Mouse (Mus musculus): ENCODE results near the gene 1700080E11Rik.
"Not testable (repeated sequence)": the region's sequence is repeated elsewhere in the genome, so short reads cannot be mapped to it uniquely, and the experiment has no call there.

1700080E11Rik gene

DNA sequence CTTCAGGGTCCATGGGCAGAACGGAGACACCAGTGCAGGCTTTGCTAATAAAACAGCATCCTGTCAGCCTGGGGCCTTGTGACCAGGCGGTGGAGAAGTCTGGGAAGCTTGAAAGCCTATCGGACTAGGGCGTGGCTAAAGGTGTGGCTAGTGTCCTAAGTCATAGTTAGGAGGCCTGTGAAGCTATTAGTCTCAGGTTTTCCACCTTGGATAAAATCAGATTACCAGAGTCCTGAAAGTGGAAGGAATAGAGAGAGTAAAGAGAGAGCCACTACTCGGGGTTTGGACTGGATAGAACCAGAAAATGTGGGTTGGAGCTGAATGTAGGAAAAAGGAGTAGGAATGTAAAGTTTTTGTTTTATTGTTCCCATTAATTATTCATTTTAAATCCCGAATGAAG, at the start of gene 1700080E11Rik:
1700080E11Rik (minus strand) TSS at position 101 of the 400 bp plus-strand sequence.
- no peak for DNase-seq

DNA sequence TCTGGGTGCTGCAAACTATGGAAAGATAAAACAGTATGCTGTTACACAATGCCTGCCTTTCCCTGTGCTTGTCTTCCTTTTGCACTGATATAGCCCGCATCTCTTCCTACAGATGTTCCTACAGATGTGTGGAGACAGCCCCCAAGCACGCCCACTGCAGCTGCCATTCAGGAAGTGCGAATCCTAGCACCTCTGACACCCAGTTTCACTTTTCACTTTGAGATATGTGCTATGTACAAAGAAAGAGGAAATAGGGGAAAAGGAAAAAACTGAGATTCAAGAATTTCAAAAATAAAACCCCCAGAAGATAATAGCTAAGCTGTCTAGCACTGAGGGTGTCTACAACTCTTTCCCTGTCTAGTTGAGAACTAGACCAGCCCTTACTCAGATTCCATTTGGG, 41.8 kb upstream of the 1700080E11Rik start:
- no peak for DNase-seq

DNA sequence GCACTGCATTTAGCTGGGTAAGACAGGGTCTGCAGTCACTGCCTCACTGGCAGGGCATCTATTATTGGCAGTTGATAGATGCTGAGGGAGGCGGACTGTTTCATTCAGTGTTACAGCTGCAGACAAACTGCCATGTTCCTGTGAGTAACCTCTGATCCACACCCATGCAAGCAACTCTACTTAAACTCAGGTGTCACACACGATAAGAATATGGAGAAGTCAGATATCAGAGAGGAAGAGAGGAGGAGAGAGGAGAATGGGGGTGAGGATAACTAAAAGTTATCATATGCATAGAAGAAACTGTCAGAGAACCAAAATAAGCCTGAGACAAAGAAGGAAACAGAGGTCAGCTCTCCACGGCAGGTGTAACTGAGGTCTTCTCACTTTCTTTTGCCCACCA, 37.5 kb upstream of the 1700080E11Rik start:
- no peak for DNase-seq

DNA sequence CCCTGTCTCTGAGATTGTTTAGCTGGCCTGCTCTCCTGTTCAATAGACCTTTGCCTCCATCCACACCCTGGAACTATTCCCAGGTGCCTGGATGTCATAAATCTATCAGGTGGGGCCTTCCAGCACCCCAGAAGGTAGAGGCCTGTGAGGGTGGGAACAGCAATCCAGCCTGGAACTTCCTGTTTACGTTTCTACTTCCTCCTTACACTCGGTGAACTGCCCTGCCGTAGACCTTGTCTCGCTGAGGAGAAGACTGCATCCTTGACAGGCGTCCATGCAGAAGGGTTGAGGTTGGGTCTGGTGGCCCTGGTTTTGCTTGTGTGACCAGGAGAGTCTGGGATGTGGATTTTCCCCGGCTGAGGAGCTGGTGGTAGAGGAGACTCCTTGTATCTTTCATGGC, 5.7 kb downstream of the 1700080E11Rik start:
- no peak for DNase-seq

DNA sequence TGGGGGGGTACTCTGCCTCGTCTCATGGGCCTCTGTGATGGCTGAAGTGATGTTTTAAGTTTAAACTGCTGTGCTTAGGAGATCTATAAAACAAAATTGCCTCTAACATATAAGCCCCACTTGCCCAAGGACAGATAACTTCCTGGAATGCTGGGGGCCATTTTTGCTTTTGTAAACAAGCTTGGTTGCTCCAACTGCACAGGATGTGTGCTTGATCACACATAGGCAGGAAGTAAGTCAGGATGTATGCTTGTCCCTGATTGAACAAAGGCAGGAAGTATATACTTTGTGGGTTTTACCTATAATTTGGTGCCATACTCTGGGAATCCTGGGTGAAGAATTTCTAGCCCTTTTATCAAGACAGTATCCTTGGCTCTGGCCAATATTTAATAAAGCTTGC, 8.5 kb downstream of the 1700080E11Rik start:
- DNase-seq: no peak

DNA sequence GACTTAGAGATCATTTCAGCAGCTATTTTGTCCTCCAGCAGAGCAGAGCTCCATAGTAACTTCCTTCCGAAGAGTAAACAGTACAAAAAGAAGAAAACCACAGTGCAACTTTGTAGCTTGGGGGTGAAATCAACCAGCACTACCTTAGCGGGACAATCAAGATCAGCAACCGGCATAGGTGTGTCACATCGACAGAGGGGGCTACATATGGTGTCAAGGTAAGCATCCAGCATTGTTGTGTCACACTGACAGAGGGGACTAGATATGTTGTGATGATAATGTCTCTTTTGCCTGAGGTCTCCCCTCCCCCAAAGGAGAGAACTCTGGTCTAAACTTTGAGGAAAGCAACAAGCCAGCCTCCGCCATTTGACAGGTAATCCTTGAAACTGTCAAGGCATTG, 10.4 kb downstream of the 1700080E11Rik start:
- DNase-seq: no peak

DNA sequence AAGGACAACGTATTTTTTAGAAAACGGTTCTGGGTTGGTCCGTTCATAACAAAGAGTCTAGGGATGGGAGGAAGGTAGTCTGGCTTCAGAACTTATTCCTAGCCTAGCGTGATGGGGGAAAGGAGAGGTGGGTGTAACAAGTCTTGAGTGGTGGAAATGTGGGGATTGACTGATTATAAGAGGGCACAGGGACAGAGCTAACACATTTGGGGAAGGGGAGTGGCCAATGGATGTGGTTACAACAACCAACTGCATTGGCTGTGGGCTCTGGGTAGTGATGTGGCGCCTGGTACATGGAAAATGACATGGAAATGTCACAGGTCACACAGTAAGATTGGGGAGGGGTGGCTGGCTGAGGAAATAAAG, 12.9 kb downstream of the 1700080E11Rik start:
- no peak for DNase-seq

DNA sequence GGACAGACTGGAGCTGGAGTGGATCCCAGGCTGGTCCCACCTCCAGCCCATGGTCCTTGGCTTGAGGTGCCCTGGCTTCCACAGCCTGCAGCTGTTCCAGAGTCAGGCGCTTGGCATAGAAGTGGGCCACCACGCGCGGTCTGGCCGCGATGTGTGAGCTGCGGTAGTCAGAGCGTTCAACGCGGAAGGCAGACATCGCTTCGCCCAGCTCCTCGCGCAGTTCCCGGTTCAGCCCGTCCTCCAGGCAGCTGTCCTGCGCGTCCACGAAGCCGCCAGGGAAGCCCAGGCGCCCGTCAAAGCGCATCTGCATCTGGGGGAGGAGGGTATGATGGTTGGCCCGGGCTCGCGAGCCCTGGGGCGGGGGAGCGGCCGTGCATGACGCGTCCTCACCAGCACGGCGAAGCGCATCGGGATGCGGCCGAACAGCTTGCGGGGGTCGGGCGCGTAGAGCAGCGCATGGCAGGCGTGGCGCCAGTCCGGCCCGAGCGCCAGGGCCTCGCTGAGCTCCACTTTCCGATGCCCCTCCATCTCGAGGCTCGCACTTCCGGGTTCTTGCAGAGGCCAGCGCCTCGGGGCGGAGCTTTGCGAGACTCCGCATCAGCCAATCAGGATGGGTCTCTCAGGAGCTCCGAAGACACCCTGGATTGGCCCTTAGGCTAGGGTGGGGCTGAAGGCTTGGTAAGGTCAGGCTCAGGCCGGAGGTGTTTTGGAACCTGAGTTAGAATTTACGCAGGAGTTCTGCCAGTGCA, 13.5 kb downstream of the 1700080E11Rik start, which contains the start of gene Nudt16:
Nudt16 (minus strand) TSS at position 572 of the 749 bp plus-strand sequence.
- DNase-seq: peak; percentile 91

DNA sequence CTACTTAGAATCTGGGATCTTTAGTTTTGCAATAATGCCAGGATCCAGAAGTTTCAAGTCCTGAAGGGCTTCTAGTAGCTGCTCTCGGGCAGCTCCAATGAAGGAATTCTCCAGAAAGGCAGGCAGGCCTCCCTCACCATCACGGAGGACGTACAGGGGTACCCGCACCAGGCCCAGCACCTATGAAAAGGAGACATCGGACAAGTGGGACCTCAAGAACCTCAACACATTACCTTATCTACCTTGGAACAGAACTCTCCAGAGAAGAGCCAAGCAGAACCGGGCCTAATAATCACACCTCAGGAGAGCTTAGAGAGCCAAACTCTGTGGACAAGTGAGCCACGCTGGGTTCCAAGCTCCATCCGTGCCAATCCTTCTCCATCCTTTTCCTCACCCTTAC, 14.6 kb downstream of the 1700080E11Rik start:
- DNase-seq: no peak

DNA sequence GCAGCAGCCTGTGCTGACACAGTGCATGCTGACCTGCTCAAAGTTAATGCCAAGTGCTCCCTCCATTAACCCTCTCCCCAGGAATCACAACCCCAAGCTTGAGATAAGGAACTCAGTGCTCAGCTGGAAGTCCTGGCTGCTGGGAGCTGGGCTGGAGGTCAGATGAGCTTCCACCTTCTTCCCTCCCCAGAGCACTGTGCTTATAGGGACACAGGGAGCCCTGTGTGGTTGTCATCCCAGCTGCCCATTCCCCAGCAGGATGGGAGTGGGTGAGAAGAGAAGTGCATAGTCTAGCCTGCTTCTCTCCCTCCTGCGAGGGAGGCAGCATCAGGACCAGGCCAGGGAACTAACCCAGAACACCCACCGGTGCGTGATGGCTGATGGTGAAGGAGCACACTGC, 19.7 kb downstream of the 1700080E11Rik start:
- not testable (repeated sequence) for DNase-seq

DNA sequence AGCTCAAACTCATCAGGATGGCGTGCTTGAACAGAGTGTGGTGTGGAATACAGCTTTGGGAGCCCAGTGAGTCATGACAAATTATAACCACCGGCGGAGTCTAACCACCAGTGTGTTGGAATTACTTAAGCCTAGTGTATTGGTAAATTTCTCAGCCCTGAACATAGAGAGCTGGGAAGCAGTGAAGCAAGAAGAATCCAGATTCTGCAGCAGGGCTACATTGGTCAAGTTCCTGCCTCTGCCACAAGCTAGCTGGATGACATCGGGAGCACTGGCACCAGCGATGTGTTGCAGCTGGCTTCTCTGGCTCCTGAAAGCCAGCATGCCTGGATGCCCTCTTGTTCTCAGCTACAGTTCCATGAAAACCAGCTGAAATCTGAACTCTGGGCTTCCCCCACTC, 41.0 kb downstream of the 1700080E11Rik start:
- DNase-seq: no peak

DNA sequence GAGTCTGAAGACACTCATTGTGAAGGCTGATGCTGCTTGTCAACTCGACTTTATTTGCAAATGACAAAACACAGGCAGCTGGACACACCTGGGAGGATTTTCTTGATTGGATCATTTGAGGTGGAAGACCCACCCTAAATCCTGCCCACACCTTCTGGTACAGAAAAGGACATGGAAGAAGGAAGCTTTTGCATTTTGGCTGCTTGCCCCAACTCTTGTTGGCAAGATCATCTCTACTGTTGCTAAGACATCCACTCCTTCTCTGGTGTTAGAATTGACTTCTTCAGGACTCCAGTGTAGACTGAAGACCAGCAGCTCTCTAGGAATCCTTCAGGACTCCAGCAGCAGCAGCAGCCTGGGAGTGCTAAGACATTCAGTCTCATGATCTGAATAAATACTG, 43.0 kb downstream of the 1700080E11Rik start:
- DNase-seq: no peak

DNA sequence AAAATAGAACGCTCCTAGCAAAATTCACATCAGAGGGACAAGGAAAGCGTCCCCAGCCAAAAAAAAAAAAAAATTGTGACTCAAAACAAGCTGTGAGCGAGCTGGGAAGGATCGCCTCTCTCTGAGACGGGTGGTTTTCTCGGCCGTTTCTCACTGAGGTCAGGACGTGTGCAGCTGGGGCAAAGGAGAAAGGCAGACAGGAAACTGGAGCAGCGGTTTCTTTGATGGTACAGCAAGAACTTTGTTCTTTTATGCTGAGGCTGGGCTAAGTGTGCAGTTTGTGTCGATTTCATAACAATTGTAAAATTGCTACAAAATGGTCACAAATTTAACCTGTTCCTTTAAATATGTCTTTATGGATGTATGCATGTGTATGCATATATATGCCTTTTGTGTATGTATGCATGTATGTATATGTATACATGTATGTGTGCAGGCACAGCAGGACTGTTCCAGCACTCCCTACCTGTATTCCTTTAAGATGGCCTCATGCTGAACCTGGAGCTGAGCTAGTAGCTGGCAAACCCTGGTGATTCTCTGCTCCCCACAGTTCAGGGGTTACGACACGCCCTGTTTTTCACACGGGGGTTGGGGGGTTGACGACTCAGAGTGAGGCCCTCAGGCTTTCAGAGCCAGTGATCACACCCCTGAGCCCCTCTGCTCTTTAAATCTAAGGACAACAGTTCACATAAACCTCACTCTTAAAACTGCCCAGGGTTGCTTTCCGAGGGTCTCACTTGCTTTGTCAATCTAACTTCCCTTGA, 43.9 kb downstream of the 1700080E11Rik start:
- no peak for DNase-seq
